Mouse (Mus musculus) lung, postnatal 0 days (tissue): ENCODE data around the gene Negr1. TPM values are rescaled to one million over a fixed set of nuclear protein-coding genes. Genes with fewer than 3 reads are reported as not detected.
A peak's percentile ranks its signal among the peaks of the same experiment; 100 is the strongest.

Experiments
- ATAC-seq: fragments of 200-750 bp; cut with Nextera tagmentation; 2 replicates; pipeline ENCODE4 v1.8.0; 2017; ENCODE audit warnings: moderate library complexity
- DNase-seq: peaks from one replicate; pipeline ENCODE4 v3.0.0-alpha.2; 2016; ENCODE audit warnings: low spot score
- H3K27ac ChIP-seq: fragments of 300-500 bp; sonication (generic); 2 replicates; pipeline ENCODE4 v1.5.1; 2014; ENCODE audit warnings: antibody characterized with exemption, mild to moderate bottlenecking, low read length, mixed read lengths
- H3K27me3 ChIP-seq: fragments of 300-500 bp; sonication (generic); replicated peaks from 2 replicates; pipeline ENCODE4 v1.6.1; 2014; ENCODE audit warnings: low read length, mixed read lengths; ENCODE audit not compliant: insufficient read depth
- H3K36me3 ChIP-seq: fragments of 300-500 bp; sonication (generic); 2 replicates; pipeline ENCODE4 v1.6.1; 2014; ENCODE audit warnings: low read length, mixed read lengths; ENCODE audit not compliant: insufficient read depth
- H3K4me1 ChIP-seq: fragments of 300-500 bp; sonication (generic); 2 replicates; pipeline ENCODE4 v1.6.1; 2014; ENCODE audit warnings: antibody characterized with exemption, low read depth, low read length, mixed read lengths; ENCODE audit not compliant: insufficient read depth
- H3K4me2 ChIP-seq: fragments of 300-500 bp; sonication (generic); replicated peaks from 2 replicates; pipeline ENCODE4 v1.6.1; 2014; ENCODE audit warnings: low read depth, mild to moderate bottlenecking, low read length, moderate library complexity, mixed read lengths
- H3K4me3 ChIP-seq: fragments of 300-500 bp; sonication (generic); 2 replicates; pipeline ENCODE4 v1.5.1; 2014; ENCODE audit warnings: low read depth, low read length
- H3K9ac ChIP-seq: fragments of 300-500 bp; sonication (generic); replicated peaks from 2 replicates; pipeline ENCODE4 v1.6.1; 2014; ENCODE audit warnings: low read depth, mild to moderate bottlenecking
- H3K9me3 ChIP-seq: fragments of 300-500 bp; sonication (generic); 2 replicates; pipeline ENCODE4 v1.6.1; 2016; ENCODE audit warnings: low read length, mixed read lengths
- CTCF ChIP-seq: IDR thresholded peaks from 2 replicates; pipeline ENCODE4 v1.5.1; 2016; ENCODE audit warnings: antibody characterized with exemption, mild to moderate bottlenecking
- EP300 ChIP-seq: IDR thresholded peaks from 2 replicates; pipeline ENCODE4 v1.6.1; 2016; ENCODE audit warnings: antibody characterized with exemption, mild to moderate bottlenecking, control low read depth
- WGBS: fragments of 180-500 bp; shearing (Covaris S2); extraction: QIAGEN DNeasy Blood & Tissue Kit; methylation state at CpG from one replicate; pipeline ENCODE4 v1.1.7; 2014; 5-methylcytosine and 5-hydroxymethylcytosine counted together
- polyA plus RNA-seq: library from polyadenylated mRNA; unstranded; fragments of >200 nt; fragmentation: Nextera tagmentation; extraction: Ambion mirVana; gene quantifications from 2 replicates; pipeline ENCODE4 v1.2.1, GENCODE M21; 2015

Negr1 gene
- polyA plus RNA-seq, 1 experiment from 2014 or later, result 1.3 TPM

GRCm38 (mm10) chr3:156848385-156848784, 286.8 kb downstream of the Negr1 start:
- no peaks in the 10 kb centered on the region for H3K9me3 ChIP-seq
- no peak overlapping the region for H3K4me3 ChIP-seq
- no peaks in the 10 kb centered on the region for H3K4me1 ChIP-seq
- H3K27ac ChIP-seq, result no peak overlapping the region
- TF ChIP-seq CTCF (no peak), EP300 (no peak)
- H3K36me3 ChIP-seq, result no peaks in the 10 kb centered on the region
- H3K27me3 ChIP-seq, result no peaks in the 10 kb centered on the region
- no peak overlapping the region for H3K9ac ChIP-seq
- ATAC-seq, result no peak
- no peak for DNase-seq
- no peak overlapping the region for H3K4me2 ChIP-seq
- 52% methylated on average over 2 of the region's 2 CpGs for WGBS

- H3K27ac ChIP-seq, result no peak overlapping the region
- WGBS, result 59% methylated on average over 3 of the region's 3 CpGs
Observed at GRCm38 (mm10) chr3:156851921-156852320, 290.3 kb downstream of the Negr1 start.

GRCm38 (mm10) chr3:156870239-156870921, 308.8 kb downstream of the Negr1 start:
- H3K9ac ChIP-seq, result no peak overlapping the region
- no peak overlapping the region for H3K4me2 ChIP-seq
- no peak overlapping the region for H3K4me3 ChIP-seq
- no peaks in the 10 kb centered on the region for H3K4me1 ChIP-seq
- no peak for DNase-seq
- TF ChIP-seq CTCF (no peak), EP300 (no peak)
- H3K27ac ChIP-seq, result no peak overlapping the region
- H3K9me3 ChIP-seq, result no peaks in the 10 kb centered on the region
- no peak for ATAC-seq
- no peaks in the 10 kb centered on the region for H3K27me3 ChIP-seq
- H3K36me3 ChIP-seq, result no peaks in the 10 kb centered on the region
- 32% methylated on average over 3 of the region's 3 CpGs for WGBS

More at GRCm38 (mm10) chr3:156851921-156852320, 290.3 kb downstream of the Negr1 start:
- ATAC-seq, result no peak
- Histone ChIP-seq H3K4me3 (no peak overlapping the region), H3K36me3 (no peaks in the 10 kb centered on the region), H3K27me3 (no peaks in the 10 kb centered on the region), H3K9ac (no peak overlapping the region), H3K9me3 (no peaks in the 10 kb centered on the region), H3K4me2 (no peak overlapping the region), H3K4me1 (no peaks in the 10 kb centered on the region)
- DNase-seq, result no peak
- no peak for TF ChIP-seq EP300
- TF ChIP-seq CTCF, result no peak

- DNase-seq, result no peak
Observed at GRCm38 (mm10) chr3:156870922-156871257, 309.3 kb downstream of the Negr1 start.

GRCm38 (mm10) chr3:156871641-156872196, 310.1 kb downstream of the Negr1 start:
- Histone ChIP-seq H3K4me1 (no peaks in the 10 kb centered on the region), H3K27me3 (no peaks in the 10 kb centered on the region), H3K4me2 (no peak overlapping the region), H3K4me3 (no peak overlapping the region), H3K27ac (no peak overlapping the region), H3K9me3 (no peaks in the 10 kb centered on the region), H3K9ac (no peak overlapping the region), H3K36me3 (no peaks in the 10 kb centered on the region)
- no peak for ATAC-seq
- 81% methylated on average over 6 of the region's 6 CpGs for WGBS
- peak; percentile 60 for TF ChIP-seq CTCF
- TF ChIP-seq EP300, result no peak
- peak; percentile 14 for DNase-seq

More at GRCm38 (mm10) chr3:156870922-156871257, 309.3 kb downstream of the Negr1 start:
- Histone ChIP-seq H3K9me3 (no peaks in the 10 kb centered on the region), H3K4me2 (no peak overlapping the region), H3K4me1 (no peaks in the 10 kb centered on the region), H3K9ac (no peak overlapping the region), H3K4me3 (no peak overlapping the region), H3K27me3 (no peaks in the 10 kb centered on the region), H3K27ac (no peak overlapping the region), H3K36me3 (no peaks in the 10 kb centered on the region)
- no peak for ATAC-seq
- 27% methylated on average over 2 of the region's 2 CpGs for WGBS
- TF ChIP-seq EP300 (no peak), CTCF (no peak)

GRCm38 (mm10) chr3:156876551-156876950, 315.0 kb downstream of the Negr1 start:
- 35% methylated on average over 1 of the region's 1 CpGs for WGBS
- TF ChIP-seq EP300 (no peak), CTCF (no peak)
- ATAC-seq, result peak; percentile 30; the same call in 1 of the 2 replicates

More at GRCm38 (mm10) chr3:156876551-156876950, 315.0 kb downstream of the Negr1 start:
- H3K4me2 ChIP-seq, result no peak overlapping the region
- H3K27ac ChIP-seq, result no peak overlapping the region
- no peaks in the 10 kb centered on the region for H3K36me3 ChIP-seq
- no peaks in the 10 kb centered on the region for H3K27me3 ChIP-seq
- H3K4me3 ChIP-seq, result no peak overlapping the region
- no peaks in the 10 kb centered on the region for H3K9me3 ChIP-seq
- H3K9ac ChIP-seq, result no peak overlapping the region
- H3K4me1 ChIP-seq, result no peaks in the 10 kb centered on the region
- DNase-seq, result peak; percentile 15
